Mouse (Mus musculus): ENCODE results near the gene Tcf20.

Tcf20 gene

DNA sequence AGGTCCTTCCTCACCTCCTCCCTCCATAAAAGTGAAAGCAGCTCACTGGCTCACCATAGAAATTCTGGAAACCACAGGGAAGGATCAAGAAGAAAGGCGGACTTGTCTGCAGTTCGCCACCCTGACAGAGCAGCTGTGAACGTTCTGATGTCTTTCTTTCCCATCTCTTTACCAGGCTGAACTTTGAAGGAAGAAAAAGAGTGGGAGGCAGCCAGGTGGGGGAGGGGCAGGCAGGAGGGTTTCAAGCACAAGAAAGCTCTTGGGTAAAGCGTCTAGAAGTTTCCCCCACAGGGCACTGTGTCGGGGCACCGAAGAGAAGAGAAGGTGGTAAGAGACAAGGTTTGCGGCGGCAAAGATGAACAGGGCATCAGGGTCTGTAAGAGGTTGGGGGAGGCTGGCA is 38.5 kb upstream of the Tcf20 start:
- Histone ChIP-seq H3K4me1 (replicated peaks; ENCODE audit: low read depth, low read length) (peaks cover 38% of the 10 kb centered on the region), H3K4me3 (replicated peaks; ENCODE audit: low read length) (no peak overlapping the region), H3K9me3 (ENCODE audit: low read length) (no peaks in the 10 kb centered on the region), H3K36me3 (ENCODE audit: insufficient read depth, low read length) (no peaks in the 10 kb centered on the region), H3K27me3 (ENCODE audit: insufficient read depth, low read length) (peaks cover 50% of the 10 kb centered on the region)
- no peak for TF ChIP-seq POU5F1 (IDR thresholded peaks at IDR 0.05; ENCODE audit: borderline replicate concordance, low read length)
- no peak for TF ChIP-seq CTCF (conservative IDR thresholded peaks at IDR 0.05; ENCODE audit: low read length)
- no peak for TF ChIP-seq NANOG (IDR thresholded peaks at IDR 0.05; ENCODE audit: borderline replicate concordance, low read length)

DNA sequence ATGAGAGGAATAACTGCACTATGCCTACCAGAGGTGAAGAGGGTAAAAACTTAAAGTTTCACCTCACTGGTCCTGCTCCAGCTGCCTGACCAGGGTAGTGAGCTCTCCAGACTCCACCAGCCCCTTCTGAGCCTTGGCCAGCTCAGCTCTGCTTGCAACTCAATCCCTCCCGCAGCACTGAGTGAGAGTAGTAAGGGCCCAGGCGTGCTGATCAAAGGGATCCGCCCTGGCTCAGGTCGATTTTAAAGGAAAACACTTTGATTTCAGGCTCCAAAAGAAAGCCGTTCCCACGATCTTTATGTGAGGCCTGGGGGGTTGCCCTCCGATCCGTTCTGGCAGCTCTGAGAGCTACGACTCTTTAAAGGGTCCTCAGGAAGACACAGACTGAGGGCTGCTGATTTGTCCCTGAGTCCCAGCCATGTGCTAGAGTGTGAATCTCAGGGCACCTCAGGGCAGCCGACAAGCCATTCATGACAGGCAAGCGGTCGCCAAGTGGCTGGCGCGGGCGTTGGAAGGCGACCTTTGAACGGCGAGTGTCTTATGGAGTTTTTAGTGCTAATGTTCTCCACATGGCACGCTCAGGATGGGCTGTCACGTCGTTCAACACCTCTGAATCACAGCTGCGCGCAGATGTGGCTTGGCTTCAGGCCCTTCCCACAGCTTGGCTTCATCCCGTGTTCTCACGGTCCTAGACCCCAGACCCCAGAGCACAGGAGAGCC is 37.5 kb upstream of the Tcf20 start:
- no peaks in the 10 kb centered on the region for H3K9me3 ChIP-seq (ENCODE audit: low read length)
- TF ChIP-seq POU5F1 (IDR thresholded peaks at IDR 0.05; ENCODE audit: borderline replicate concordance, low read length) (no peak), NANOG (IDR thresholded peaks at IDR 0.05; ENCODE audit: borderline replicate concordance, low read length) (no peak), CTCF (conservative IDR thresholded peaks at IDR 0.05; ENCODE audit: low read length) (no peak)
- peaks cover 46% of the 10 kb centered on the region for H3K27me3 ChIP-seq (ENCODE audit: insufficient read depth, low read length)
- peaks cover 40% of the 10 kb centered on the region for H3K4me1 ChIP-seq (replicated peaks; ENCODE audit: low read depth, low read length)
- H3K4me3 ChIP-seq (replicated peaks; ENCODE audit: low read length): no peak overlapping the region
- H3K36me3 ChIP-seq (ENCODE audit: insufficient read depth, low read length): no peaks in the 10 kb centered on the region

- Histone ChIP-seq H3K4me3 (replicated peaks; ENCODE audit: low read length) (no peak overlapping the region), H3K36me3 (ENCODE audit: insufficient read depth, low read length) (no peaks in the 10 kb centered on the region), H3K27me3 (ENCODE audit: insufficient read depth, low read length) (peaks cover 43% of the 10 kb centered on the region), H3K4me1 (replicated peaks; ENCODE audit: low read depth, low read length) (peaks cover 43% of the 10 kb centered on the region), H3K9me3 (ENCODE audit: low read length) (no peaks in the 10 kb centered on the region)
- TF ChIP-seq CTCF (conservative IDR thresholded peaks at IDR 0.05; ENCODE audit: low read length): no peak
- no peak for TF ChIP-seq POU5F1 (IDR thresholded peaks at IDR 0.05; ENCODE audit: borderline replicate concordance, low read length)
- TF ChIP-seq NANOG (IDR thresholded peaks at IDR 0.05; ENCODE audit: borderline replicate concordance, low read length): no peak
Measured at GRCm38 (mm10) chr15:83022947-83023346, 35.3 kb upstream of the Tcf20 start.

DNA sequence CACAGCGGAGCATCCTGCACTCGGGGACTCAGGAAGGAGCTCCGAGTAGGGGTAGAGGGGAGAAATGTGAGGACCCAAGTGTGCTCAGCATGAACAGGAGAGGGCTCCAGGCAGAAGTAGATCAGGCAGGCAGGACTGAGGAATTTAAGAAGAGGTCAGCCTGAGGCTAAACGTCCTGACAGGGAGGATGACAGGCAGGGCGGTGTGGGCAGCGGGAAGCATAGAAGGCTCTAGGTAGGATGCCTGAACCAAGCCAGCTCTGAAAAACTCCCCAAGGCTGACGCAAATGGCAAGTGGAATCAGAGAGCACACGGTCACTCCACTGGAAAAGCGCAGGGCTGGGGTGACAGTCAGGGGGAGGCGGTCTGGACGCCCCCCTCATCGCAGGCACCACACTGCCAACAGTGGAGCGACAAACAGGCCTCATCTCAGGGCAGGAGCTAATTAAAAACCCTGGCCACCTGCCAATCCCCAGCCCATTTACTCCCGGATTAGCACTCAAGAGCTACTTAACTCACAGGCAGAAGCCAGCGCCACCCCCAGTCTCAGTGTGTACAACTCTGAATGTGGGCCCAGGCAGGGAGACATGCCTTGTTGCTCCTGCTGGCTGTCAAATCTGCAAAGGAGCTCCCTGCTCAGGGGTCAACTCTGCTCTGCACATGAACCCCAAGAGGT is 23.5 kb upstream of the Tcf20 start:
- peaks cover 66% of the 10 kb centered on the region for H3K27me3 ChIP-seq (ENCODE audit: insufficient read depth, low read length)
- peaks cover 57% of the 10 kb centered on the region for H3K4me1 ChIP-seq (replicated peaks; ENCODE audit: low read depth, low read length)
- TF ChIP-seq CTCF (conservative IDR thresholded peaks at IDR 0.05; ENCODE audit: low read length) (no peak), NANOG (IDR thresholded peaks at IDR 0.05; ENCODE audit: borderline replicate concordance, low read length) (no peak), POU5F1 (IDR thresholded peaks at IDR 0.05; ENCODE audit: borderline replicate concordance, low read length) (no peak)
- peak overlapping the region; percentile 17 for H3K4me3 ChIP-seq (replicated peaks; ENCODE audit: low read length)
- no peaks in the 10 kb centered on the region for H3K36me3 ChIP-seq (ENCODE audit: insufficient read depth, low read length)
- no peaks in the 10 kb centered on the region for H3K9me3 ChIP-seq (ENCODE audit: low read length)

GRCm38 (mm10) chr15:83010423-83010822 is 22.8 kb upstream of the Tcf20 start:
- peaks cover 57% of the 10 kb centered on the region for H3K4me1 ChIP-seq (replicated peaks; ENCODE audit: low read depth, low read length)
- H3K36me3 ChIP-seq (ENCODE audit: insufficient read depth, low read length): no peaks in the 10 kb centered on the region
- TF ChIP-seq POU5F1 (IDR thresholded peaks at IDR 0.05; ENCODE audit: borderline replicate concordance, low read length) (no peak), NANOG (IDR thresholded peaks at IDR 0.05; ENCODE audit: borderline replicate concordance, low read length) (no peak), CTCF (conservative IDR thresholded peaks at IDR 0.05; ENCODE audit: low read length) (no peak)
- peak overlapping the region; percentile 17; the same call in 1 of the 2 replicates for H3K4me3 ChIP-seq (replicated peaks; ENCODE audit: low read length)
- H3K27me3 ChIP-seq (ENCODE audit: insufficient read depth, low read length): peaks cover 71% of the 10 kb centered on the region
- H3K9me3 ChIP-seq (ENCODE audit: low read length): no peaks in the 10 kb centered on the region

GRCm38 (mm10) chr15:83009532-83009931 is 21.9 kb upstream of the Tcf20 start:
- Histone ChIP-seq H3K36me3 (ENCODE audit: insufficient read depth, low read length) (no peaks in the 10 kb centered on the region), H3K4me1 (replicated peaks; ENCODE audit: low read depth, low read length) (peaks cover 57% of the 10 kb centered on the region), H3K9me3 (ENCODE audit: low read length) (no peaks in the 10 kb centered on the region), H3K27me3 (ENCODE audit: insufficient read depth, low read length) (peaks cover 63% of the 10 kb centered on the region), H3K4me3 (replicated peaks; ENCODE audit: low read length) (peak overlapping the region; percentile 48)
- TF ChIP-seq POU5F1 (IDR thresholded peaks at IDR 0.05; ENCODE audit: borderline replicate concordance, low read length): no peak
- no peak for TF ChIP-seq NANOG (IDR thresholded peaks at IDR 0.05; ENCODE audit: borderline replicate concordance, low read length)
- TF ChIP-seq CTCF (conservative IDR thresholded peaks at IDR 0.05; ENCODE audit: low read length): no peak

DNA sequence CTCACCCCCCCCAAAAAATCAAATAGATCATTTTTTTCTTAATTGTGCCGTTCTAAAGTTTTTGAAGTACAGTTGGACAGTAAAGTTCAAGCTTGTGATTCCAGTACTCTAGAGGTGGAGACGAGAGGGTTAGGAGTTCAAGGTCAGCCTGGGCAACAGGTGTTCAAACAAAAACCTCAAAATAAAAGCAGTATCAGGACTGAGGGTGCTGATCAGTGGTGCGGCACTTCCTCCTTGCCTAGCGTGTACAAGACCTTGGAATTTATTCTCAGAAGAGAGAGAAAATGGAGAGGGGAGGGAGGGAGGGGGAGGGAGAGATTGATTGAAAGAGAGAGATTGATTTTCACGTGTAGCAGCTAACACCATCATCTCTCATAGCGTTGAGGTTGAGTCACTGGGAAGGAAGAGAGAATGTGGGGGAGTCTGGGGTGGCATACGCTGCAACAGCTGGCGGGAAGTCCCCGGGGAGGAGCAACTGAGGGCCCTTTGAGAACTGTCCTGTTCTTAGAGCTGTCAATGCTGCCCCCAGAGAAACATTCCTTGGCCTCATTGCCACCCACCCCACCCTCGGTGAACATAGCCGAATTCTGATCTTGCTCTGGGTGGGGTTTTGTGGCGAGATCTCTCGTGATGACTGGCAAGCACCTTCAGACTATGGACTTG is 21.2 kb upstream of the Tcf20 start:
- H3K4me1 ChIP-seq (replicated peaks; ENCODE audit: low read depth, low read length): peaks cover 57% of the 10 kb centered on the region
- no peaks in the 10 kb centered on the region for H3K9me3 ChIP-seq (ENCODE audit: low read length)
- peaks cover 59% of the 10 kb centered on the region for H3K27me3 ChIP-seq (ENCODE audit: insufficient read depth, low read length)
- peak overlapping the region; percentile 48 for H3K4me3 ChIP-seq (replicated peaks; ENCODE audit: low read length)
- TF ChIP-seq NANOG (IDR thresholded peaks at IDR 0.05; ENCODE audit: borderline replicate concordance, low read length): 0 out of 2 replicates have a peak, but pooled peaks have one; percentile 11
- no peak for TF ChIP-seq CTCF (conservative IDR thresholded peaks at IDR 0.05; ENCODE audit: low read length)
- TF ChIP-seq POU5F1 (IDR thresholded peaks at IDR 0.05; ENCODE audit: borderline replicate concordance, low read length): no peak
- no peaks in the 10 kb centered on the region for H3K36me3 ChIP-seq (ENCODE audit: insufficient read depth, low read length)

DNA sequence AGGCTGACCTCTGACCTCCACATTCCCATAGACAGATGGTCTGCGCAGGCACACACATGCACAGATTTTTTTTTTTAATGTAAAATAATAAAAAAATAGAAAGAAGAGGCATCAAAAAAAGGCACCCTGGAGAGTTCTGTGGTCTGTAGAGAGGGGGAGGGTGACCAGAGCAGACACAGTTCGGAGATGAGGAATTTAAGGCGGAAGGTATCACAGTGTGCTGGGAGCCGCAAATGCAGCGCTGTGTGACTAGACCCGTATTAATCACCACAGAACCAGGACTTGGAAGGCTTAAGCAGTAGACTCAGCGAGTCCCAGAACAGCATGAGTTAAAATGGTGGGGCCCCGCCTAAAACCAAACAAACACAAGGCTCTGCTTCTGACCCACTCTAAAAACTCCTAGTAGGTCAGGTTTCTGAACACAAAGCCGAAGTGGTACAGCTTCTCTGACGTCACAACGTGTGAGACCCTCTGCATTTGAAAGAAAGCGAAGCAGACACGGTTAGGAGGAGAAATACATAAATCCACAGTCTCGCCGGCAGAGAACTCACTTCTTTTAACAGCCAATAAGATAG is 19.8 kb upstream of the Tcf20 start:
- Histone ChIP-seq H3K4me3 (replicated peaks; ENCODE audit: low read length) (no peak overlapping the region), H3K4me1 (replicated peaks; ENCODE audit: low read depth, low read length) (peaks cover 68% of the 10 kb centered on the region), H3K27me3 (ENCODE audit: insufficient read depth, low read length) (peaks cover 51% of the 10 kb centered on the region), H3K36me3 (ENCODE audit: insufficient read depth, low read length) (no peaks in the 10 kb centered on the region), H3K9me3 (ENCODE audit: low read length) (no peaks in the 10 kb centered on the region)
- TF ChIP-seq NANOG (IDR thresholded peaks at IDR 0.05; ENCODE audit: borderline replicate concordance, low read length): no peak
- TF ChIP-seq CTCF (conservative IDR thresholded peaks at IDR 0.05; ENCODE audit: low read length): no peak
